Mouse (Mus musculus) cerebellum, adult 2 months (tissue): ENCODE results near the gene Tec.

ENCODE experiments used
- CTCF ChIP-seq: fragments of 200-500 bp; IDR thresholded peaks from 2 replicates; pipeline ENCODE4 v1.5.1; 2011; ENCODE audit warnings: low read depth, mild to moderate bottlenecking, control low read depth, low read length, moderate library complexity, borderline replicate concordance; ENCODE audit not compliant: insufficient read depth
- POLR2A ChIP-seq: fragments of 200-500 bp; IDR thresholded peaks from 2 replicates; pipeline ENCODE4 v1.6.1; 2011; ENCODE audit warnings: low read length, control low read depth, borderline replicate concordance; ENCODE audit not compliant: insufficient read depth

GRCm38 (mm10) chr5:72814072-72814471, 54.2 kb downstream of the Tec start:
- TF ChIP-seq CTCF (no peak), POLR2A (no peak)
